Mouse (Mus musculus) embryonic stem cell, embryonic (primary cell): ENCODE measurements around the gene Gm14295.
"Not testable (repeated sequence)": the region's sequence is repeated elsewhere in the genome, so short reads cannot be mapped to it uniquely, and the experiment has no call there.

Source experiments
- CTCF ChIA-PET, 4 experiments: fragments of 300-600 bp in 2 of 4; fragments of 350-600 bp in 2 of 4; sonication (Branson Sonifier 250); formaldehyde crosslinking; loops; one replicate each; lab custom pipeline; 2022; ENCODE audit warnings: inconsistent platforms in 2 of 4; lab: Charles Lee
- POLR2A ChIA-PET, 4 experiments: fragments of 300-600 bp in 2 of 4; fragments of 350-600 bp in 2 of 4; sonication (Branson Sonifier 250); formaldehyde crosslinking; loops; one replicate each; lab custom pipeline; 2022; ENCODE audit warnings: antibody characterized with exemption in 4 of 4, inconsistent platforms in 1 of 4; lab: Charles Lee

The Gm14295 gene

DNA sequence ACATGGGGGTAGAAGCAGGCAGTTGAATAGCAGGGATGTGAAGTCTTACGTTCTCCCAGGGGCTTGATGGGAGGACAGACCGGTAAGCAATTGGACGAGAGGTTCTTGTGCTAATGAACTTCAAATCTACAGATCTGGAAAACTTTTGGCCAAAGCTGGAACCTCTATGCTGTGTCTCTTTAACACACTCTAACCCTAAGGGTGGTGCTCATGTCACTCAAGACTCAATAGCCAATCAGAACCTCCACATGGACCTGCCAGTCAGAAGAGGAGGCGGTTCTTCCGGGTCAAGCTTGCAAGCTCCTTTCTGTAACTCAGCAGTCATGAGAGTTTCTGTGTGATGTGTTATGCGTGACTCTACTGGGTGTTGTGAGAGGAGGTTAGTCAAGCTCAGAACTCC is at the start of gene Gm14295:
TSS of gene Gm14295 (plus strand) at position 301 of the 400 bp plus-strand sequence.
- CTCF ChIA-PET, POLR2A ChIA-PET: not testable (repeated sequence)

GRCm38 (mm10) chr2:176798785-176799184 is 373 bp downstream of the Gm14295 start:
- CTCF ChIA-PET, POLR2A ChIA-PET: not testable (repeated sequence)

GRCm38 (mm10) chr2:176830840-176831239 is 32.4 kb downstream of the Gm14295 start, which contains the start of gene Gm14408:
Gm14408 (plus strand) TSS chr2:176831140.
- POLR2A ChIA-PET, CTCF ChIA-PET: not testable (repeated sequence)
